Mouse (Mus musculus) T-helper 1 cell (primary cell): Measurements from ENCODE around the gene Itga3.

Source experiments
- in situ Hi-C: fragments of 300-600 bp; cut with MboI, MseI; formaldehyde crosslinking; loops from one replicate; pipeline ENCODE4 v1.15.1; 2025; ENCODE audit warnings: high pct_unique_total_duplicates

The Itga3 gene

DNA sequence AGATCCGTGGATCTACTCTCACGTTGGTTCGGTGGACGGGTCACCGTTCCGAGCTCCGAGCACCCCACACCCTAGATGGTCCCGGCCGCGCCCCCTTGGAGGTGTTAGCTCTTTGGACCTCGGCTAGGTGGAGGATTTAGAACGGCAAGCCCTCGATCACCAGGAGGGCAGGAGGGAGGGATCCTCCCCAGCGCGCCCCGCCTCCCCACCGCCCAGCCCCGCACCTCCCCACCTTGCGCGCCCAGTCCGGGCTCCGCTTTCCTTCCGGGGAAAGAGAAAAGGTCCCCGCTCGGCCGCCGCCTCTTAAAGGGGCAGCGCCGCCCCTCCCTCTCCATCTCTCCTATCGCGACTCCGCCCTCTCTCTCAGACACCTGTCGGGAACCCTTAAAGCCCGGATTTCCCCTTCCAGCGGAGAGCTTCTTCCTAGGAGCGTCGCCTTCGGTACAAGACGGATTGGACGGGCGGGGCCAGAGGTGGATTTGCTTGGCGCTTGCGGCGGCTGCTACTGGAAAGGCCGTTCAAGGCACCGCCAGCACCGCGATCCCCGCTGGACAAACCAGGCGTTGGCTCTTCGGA lies at the start of gene Itga3:
TSS of gene Itga3 (minus strand) at position 266 of the 576 bp plus-strand sequence.
- in situ Hi-C loops = loop anchor here (5.0 kb wide), 1 partner anchor 36 kb away; no protein-coding TSS in a partner anchor

DNA sequence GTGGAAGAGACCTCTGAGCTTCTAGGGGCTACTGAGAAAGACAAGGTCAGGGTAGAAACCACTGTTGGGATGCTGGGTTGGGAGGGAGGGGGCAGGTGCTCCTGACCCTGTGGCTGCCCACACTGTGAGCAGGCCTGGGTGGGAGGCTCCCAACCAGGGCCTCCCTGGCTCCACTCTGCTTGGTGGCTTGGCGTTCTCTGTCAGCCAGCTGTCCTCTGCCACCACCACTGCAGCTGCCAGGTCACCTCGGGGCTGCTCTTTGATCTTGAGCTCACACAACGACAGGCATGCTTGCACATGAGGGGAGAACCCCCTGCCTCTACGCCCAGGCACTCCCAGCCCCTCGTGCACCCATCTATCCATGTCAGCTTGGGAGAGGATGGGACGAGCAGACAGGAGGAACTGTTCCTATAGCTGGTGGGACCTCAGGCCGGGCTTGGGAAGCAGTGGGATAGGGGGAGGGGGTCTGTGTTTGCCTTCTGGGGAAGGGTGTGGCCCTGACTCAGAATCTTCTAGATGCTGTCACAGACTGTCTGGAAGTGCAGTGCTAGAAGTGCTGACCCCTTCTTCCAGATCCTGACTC lies 48.9 kb upstream of the Itga3 start:
- in situ Hi-C loops = no loop called here

DNA sequence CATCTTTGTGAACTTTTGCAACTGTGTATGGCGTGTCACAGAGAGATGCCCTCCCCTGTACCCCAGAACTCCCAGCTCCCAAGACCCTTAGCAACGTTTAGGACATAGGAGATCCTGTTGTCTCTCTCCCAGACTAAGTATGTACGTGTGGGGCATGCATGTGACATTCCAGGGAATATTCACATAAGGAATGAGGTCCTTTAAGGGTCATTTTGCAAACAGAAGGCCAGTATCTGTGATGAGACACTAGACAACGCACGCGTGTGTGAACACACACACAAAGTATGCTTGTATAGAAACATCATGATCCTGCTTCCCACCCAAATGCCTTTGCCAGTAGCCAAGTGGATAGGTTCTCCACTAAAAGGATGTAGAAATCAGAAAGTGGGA lies 45.5 kb upstream of the Itga3 start:
- in situ Hi-C loops = loop anchor here (5.0 kb wide), 1 partner anchor 115 kb away; no protein-coding TSS in a partner anchor

DNA sequence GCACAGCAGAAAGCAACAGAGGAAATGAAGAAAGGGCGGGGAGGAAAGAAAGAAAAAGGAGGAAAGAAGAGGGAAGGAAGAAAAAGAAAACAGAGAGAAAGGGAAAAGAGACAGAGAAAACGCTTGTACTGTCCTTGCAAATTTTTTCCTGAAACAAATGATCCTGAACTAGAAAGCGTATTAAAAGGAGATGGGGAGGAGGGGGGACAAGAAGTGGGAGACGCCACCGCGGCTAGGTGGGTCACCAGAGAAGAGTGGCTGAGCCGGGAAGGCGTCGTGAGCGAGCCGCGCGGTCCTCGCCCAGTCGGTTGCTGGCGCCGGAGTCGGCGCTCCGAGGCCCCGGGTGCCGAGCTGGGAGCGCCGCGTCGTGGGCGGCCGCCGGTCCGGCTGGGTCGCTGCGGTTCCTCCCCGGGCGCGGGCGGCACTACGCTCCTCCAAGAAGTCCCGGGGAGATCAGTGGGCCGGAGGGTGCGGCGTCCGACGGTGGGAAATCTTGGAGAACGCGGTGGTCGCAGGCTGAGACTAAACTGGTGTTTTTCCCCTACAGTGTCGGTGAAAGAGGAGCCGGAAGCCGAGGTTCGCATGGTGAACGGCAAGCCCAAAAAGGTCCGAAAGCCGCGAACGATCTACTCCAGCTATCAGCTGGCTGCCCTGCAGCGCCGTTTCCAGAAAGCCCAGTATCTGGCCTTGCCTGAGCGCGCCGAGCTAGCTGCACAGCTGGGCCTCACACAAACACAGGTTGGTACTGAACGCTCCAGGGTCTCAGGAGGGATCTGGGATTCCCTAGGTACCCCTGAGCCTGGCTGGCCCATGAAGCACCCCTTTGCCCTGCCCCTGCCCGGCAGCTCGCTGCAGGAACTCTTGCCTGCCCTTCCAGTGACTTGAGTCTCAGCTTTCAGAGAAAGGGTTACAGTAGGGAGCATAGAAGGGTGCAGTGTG lies 44.8 kb upstream of the Itga3 start:
- in situ Hi-C loops = loop anchor here (5.0 kb wide), 1 partner anchor 116 kb away; no protein-coding TSS in a partner anchor

DNA sequence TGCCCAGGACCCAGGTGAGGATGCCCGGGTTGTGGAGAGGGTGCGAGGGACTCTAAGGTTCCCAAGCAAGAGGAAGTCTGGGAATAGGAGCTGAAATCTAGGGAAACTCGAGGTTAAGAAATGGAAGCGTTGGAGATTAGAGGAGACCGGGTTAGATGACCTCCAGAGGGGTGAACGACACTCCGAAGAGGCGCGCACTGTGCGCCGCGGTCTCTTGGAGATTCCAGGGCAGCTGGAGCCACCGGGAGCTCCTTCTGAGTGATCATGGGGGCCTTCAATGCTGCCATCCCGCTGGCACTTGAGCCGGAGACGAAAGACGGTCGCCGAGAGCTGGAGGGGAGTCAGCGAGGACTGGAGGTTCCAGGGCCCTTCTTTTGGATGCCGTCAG lies 44.0 kb upstream of the Itga3 start:
- in situ Hi-C loops = loop anchor here (5.0 kb wide), 1 partner anchor 117 kb away; no protein-coding TSS in a partner anchor

DNA sequence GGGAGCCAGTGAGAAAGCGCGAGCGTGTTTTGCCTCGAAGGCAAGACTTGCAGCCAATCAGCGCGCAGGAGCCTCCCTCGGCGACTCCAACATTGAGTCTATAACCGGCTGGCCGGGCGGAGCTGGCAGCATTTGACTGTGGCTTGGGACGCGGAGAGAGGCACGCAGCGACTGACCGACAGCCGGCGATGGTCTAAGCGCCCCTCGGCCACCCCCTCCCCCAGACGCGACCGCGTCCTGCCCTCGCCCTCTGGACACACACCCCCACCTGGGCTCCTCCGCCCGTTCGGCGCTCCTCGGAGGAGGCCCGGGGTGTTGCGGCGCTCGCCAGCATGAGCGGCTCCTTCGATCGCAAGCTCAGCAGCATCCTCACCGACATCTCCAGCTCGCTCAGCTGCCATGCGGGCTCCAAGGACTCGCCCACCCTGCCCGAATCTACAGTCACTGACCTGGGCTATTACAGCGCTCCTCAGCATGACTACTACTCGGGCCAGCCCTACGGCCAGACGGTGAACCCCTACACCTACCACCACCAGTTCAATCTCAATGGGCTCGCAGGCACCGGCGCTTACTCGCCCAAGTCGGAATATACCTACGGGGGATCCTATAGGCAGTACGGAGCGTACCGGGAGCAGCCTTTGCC lies 43.5 kb upstream of the Itga3 start, which contains the start of gene Dlx3:
TSS of gene Dlx3 (plus strand) at position 130 of the 643 bp plus-strand sequence.
- in situ Hi-C loops = loop anchor here (5.0 kb wide), 1 partner anchor 117 kb away; no protein-coding TSS in a partner anchor

DNA sequence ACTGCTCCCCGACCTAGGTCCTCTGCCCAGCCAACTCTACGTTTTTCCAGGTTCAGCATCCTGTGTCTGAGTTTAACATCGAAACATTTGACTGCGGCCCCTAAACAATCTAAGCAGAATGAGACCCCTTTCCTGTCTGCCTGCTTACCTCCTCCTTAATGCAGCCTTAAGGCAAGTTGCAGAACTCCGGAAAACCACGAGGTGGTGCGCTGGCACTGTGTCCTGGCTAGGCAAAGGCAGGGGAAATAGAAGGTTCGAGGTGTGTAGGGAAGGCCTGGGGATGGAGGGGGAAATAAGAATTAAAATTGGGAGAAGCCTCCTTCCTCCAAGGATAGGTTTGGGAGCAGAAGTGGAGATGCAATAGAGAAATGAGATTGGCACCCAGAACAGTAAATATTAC lies 41.9 kb upstream of the Itga3 start:
- in situ Hi-C loops = no loop called here

DNA sequence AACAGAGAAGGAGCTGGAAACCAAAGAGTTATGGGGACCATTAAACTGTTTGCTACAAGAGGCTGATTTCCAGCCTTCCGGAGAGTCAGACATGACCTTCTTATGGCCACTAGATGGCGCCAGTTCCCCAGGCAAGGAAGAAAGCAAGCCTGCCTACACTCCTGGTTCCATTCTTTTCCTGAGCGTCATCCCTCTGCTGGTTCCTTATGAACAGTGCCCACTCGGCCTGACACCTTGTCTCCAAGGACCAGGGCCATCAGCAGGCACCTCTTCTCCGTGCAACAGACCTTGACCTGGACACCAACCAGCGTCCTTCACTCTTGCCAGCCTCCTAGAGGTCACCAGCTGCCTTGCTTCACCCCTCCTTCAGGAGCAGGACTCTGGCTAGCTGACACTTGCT lies 40.4 kb upstream of the Itga3 start:
- in situ Hi-C loops = no loop called here

DNA sequence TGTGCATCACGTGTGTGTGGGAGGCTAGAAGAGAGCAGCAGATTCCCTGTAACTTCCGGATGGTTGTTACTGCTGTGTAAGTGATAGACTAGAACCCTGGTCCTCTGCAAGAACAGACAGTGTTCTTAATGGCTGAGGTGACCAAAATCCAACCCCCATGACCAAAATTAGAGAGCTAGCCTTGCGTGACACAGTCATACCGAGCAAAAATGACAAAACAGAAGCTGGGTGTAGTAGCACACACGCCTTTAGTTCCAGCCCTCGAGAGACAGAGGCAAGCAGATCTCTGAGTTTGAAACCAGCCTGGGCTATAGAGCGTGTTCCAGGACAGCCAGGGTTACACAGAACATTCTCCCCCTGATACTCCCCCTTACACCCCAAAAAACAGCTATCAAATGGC lies 33.5 kb upstream of the Itga3 start:
- in situ Hi-C loops = loop anchor here (5.0 kb wide), 1 partner anchor 33 kb away; the partner anchor contains the start of gene Itga3

DNA sequence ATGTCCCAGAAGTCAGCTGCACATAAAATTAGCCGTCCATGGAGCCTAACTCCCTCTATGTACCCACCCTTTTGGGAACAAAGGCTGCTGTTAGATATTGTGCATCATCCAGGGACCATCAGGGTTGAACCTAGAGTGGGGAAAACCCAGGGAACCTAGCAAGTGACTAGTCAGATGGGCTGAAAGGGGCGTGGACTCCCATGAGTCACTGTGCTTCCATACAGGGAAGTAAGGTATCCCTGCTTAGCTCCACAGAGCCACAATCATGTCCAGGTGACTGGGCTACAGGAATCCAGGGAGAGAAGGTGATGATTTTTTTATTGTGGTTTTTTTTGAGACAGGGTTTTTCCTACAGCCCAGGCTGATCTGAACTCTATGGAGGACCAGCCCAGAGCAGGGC lies 32.4 kb upstream of the Itga3 start:
- in situ Hi-C loops = loop anchor here (5.0 kb wide), 1 partner anchor 67 kb away; the partner anchor contains the start of gene Pdk2

DNA sequence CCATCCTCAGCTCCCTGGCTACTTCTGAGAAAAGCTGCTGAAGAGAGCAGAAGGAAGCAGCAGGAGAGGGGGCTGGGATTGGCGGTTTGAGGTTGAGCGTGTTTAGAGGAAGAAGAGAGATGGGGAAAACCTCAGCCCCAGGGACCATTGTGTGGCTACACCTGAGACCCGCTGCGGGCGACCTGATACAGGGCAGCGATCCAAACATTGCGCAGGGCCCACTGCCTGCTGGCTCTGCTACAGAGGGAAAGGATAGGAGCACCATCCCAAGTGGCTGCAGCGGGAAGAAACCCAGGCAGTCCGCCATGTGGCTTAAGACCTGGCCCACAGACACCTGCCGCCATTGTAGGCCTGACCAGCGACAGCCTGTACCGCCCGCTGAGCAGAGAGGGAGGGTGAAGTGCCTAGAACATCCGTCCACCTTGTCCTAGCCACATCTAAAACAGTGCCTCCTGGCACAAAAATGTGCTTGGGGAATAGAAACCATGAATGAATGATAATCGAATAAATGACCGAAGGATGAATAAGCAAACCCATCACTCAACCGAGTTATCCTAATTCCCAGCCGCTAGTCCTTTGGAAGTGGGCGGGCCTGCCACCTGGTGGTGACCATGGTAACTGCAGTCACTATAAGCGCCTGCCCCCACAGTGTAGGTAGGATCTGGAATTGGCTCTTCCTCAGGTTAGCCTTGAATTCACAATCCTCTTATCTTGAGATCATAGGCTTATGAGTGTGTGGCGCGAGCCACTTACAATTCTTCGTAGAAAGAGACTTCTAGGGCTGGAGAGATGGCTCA lies 30.0 kb upstream of the Itga3 start:
- in situ Hi-C loops = loop anchor here (5.0 kb wide), 1 partner anchor 64 kb away; the partner anchor contains the start of gene Pdk2

DNA sequence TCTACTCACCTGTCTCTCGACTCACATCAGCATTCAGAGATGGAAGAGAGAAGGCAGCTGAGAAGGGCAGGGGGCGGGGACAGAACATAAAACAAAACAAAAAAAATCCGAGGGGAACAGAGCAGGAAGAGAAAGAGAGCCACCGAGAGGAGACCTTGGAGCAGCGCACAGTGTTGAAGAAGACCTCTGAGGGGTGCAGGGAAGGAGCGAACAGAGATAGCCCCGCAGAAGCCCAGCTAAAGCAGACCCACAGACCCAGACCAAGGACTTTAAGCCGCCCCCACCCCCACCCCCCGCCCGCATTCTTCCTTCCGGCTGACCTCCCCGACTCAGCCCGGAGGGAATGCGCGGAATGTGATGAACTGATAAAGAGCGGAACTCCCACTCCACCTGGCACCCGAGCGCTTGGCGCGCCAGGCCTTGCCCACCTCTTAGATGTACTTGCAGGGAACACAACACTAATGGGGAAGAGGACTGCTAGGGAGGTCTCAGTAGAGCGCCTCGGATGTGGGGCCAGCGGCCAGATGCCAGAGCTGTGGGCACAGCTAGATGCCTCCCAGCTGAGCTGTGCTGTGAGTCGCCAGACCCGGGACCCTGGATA lies 28.8 kb upstream of the Itga3 start:
- in situ Hi-C loops = loop anchor here (5.0 kb wide), 1 partner anchor 63 kb away; the partner anchor contains the start of gene Pdk2

DNA sequence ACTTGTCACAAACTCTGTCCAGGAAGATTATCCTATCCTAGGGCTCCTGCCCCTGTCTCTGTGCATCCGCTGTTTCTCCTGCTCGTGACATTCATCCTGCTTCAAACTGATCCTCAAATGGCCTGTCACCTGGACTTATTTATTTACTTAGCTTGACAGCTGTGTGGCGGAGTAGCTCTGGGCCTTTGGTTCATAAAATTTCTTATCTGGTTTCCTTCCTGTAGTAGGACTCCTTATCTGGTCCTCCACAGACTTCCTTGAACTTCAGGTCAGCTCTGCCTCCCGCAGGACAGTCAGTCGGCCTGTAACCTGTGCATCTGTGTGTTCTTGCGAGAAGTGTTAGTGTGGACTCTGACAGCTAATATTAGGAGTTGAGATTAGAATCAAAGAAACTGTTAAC lies 27.7 kb upstream of the Itga3 start:
- in situ Hi-C loops = no loop called here

DNA sequence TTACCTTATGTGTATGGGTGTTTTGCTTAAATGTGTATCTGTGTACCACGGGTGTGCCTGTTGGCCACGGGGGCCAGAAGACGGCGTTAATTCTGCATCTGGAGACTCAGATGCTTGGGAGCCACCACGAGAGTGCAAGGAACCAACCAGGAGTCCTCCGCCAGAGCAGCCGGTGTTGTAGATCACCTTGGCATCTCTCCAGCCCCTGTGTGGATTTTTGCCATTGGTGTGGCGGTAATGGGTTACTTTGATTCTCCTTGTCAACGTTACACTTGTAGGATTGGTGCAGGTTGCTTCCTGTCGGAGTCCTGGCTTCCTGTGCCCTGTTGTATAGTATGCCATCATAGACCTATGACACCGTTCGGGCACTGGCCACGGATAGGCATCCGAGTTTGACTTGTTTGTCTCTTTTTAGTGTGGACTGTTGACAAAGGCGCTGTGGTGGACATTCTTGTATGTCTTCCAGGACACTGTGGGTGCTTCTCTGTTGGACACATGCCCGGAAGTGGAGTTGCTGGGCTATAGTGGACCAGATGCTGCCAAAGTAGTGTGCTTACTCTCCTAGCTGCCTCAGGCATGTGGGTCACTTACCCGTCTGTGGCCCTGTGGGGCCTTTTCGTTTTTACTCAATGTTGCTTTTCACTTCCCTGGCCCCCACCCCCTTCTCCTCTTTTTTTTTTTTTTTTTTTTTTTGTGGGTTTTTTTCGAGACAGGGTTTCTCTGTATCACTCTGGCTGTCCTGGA lies 25.7 kb upstream of the Itga3 start:
- in situ Hi-C loops = no loop called here

DNA sequence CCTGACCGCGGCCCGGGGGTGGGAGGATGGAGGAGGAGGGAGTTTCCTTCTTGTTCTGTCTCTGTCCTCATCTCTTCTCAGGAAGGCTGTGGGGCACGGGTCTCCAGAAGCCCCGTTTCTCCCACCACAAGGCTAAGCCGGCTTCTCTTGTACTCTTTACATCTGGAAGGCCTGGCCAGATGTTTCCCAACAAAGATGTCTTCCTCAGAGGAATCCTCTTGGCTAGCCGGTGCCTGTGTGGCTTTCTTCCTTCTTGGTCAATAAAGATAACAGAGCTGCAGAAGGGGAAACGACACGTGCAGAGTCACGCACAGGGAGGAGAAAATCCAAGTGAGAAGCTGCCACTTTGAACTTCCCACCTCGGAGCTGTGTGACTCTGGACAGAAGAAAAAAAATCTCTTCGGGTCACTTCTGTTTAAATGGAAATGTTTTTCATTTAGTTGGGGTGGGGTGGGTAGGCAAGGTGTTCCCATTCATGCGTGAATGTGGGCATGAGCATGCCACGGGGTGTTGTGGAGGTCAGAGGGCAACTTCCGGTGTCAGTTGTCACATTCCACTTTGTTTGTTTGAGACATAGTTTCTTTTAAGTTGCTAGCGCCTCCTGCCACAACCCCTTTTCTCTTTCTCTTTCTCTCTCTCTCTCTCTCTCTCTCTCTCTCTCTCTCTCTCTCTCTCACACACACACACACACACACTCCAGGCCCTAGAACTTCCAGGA lies 24.6 kb upstream of the Itga3 start:
- in situ Hi-C loops = no loop called here

DNA sequence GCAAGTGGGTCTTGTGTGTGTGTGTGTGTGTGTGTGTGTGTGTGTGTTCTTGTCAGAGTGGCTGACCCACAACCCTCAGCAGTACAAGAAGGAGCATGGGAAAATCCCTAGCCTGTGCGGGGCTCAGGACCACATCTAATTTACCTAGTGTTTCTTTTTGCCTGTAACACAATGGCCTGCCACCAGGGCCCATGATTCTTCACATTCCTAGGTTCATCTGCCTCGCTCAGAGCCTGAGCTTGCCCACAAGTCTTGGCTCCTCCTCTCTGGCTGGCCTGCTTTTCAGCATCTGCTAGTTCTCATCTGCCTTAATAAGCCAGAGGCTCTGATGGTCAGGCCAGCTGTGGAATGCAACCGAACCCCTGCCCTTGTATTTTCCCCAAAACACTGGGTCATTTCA lies 23.8 kb upstream of the Itga3 start:
- in situ Hi-C loops = no loop called here

DNA sequence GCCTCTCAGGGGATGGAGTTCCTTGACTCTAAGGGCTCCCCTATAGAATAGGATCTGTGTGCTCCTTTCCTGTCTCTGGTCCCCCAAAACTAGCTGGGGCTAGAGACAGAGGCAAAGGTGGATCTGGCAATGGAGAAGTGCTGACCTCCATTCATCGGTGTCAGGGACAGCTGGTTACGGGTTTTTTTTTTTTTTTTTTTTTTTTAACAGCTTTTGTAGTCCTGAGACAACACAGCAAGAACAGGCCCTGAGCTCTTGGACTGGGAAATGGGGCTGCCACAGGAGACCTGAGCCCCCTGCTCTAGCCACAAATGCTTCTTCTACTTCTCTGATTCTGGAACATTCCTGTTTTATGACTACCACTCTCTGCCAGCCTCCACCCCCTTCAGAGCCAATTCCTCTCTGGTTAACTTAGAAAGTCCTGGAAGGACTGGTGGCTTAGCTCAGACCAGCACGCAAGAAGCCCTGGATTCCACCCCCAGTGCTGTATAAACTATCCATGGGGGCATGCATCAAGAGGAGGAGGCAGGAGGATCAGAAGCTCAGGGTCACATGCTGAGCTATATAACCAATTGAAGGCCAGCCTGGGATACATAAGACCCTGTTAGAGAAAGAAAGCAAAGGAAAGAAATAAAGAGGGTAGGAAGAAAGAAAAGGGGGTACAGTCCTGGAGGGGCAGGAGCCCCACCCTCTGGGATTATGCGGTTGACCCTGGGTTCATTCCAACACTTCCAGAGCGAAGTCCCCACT lies 21.9 kb upstream of the Itga3 start:
- in situ Hi-C loops = no loop called here

DNA sequence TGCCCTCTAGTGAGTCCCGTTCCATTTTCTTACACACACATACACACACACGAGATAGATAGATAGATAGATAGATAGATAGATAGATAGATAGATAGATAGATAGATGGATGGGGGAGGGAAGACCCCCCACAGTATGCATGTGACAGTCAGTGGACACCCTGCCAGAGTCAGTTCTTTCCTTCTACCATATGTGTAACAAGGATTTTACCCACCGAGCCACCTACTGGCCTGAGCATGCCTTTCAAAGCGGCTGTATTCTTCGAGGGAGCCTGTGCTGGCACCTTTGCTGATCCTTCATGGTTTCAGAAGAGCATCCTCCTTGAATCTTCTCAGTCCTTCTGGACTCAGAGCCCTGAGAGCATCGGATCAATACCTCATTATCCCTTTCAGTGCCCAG lies 21.3 kb upstream of the Itga3 start:
- in situ Hi-C loops = no loop called here
